Mouse (Mus musculus) spleen, adult 2 months (tissue): Measurements from ENCODE around the gene Gal3st3. TPM values are rescaled to one million over a fixed set of nuclear protein-coding genes. Genes with fewer than 3 reads are reported as not detected.

Experiments
- DNase-seq, 2 experiments: peaks; one replicate each; pipeline versions ENCODE4 v3.0.0 to v3.0.0-alpha.2; 2012 to 2021; ENCODE audit warnings: low spot score in 2 of 2, low read depth in 1 of 2
- H3K27ac ChIP-seq: fragments of 200-500 bp; 2 replicates; pipeline ENCODE4 v1.5.1; 2012; ENCODE audit warnings: low read length, inconsistent platforms; ENCODE audit not compliant: insufficient read depth
- H3K27me3 ChIP-seq: fragments of 200-500 bp; 2 replicates; pipeline ENCODE4 v1.6.1; 2012; ENCODE audit warnings: mild to moderate bottlenecking, moderate library complexity, low read length, inconsistent platforms; ENCODE audit not compliant: control insufficient read depth, insufficient read depth
- H3K36me3 ChIP-seq: fragments of 200-500 bp; 2 replicates; pipeline ENCODE4 v1.6.1; 2012; ENCODE audit warnings: mild to moderate bottlenecking, low read length, inconsistent platforms; ENCODE audit not compliant: control insufficient read depth, insufficient read depth
- H3K4me1 ChIP-seq: fragments of 200-500 bp; 2 replicates; pipeline ENCODE4 v1.6.1; 2011; ENCODE audit warnings: inconsistent platforms; ENCODE audit not compliant: control insufficient read depth, insufficient read depth, insufficient read length
- H3K4me3 ChIP-seq: fragments of 200-500 bp; 2 replicates; pipeline ENCODE4 v1.5.1; 2011; ENCODE audit warnings: mild to moderate bottlenecking, inconsistent platforms; ENCODE audit not compliant: insufficient read depth, insufficient read length; ENCODE audit errors: extremely low read depth
- CTCF ChIP-seq: fragments of 200-500 bp; IDR thresholded peaks from 2 replicates; pipeline ENCODE4 v1.5.1; 2011; ENCODE audit warnings: mild to moderate bottlenecking, inconsistent platforms; ENCODE audit not compliant: insufficient read depth, insufficient read length, insufficient replicate concordance; ENCODE audit errors: extremely low read depth
- POLR2A ChIP-seq: fragments of 200-500 bp; IDR thresholded peaks from 2 replicates; pipeline ENCODE4 v1.6.1; 2011; ENCODE audit warnings: low read depth, low read length, inconsistent platforms
- whole genome bisulfite sequencing: fragments of 180-500 bp; shearing (Covaris S2); methylation state at CpG from one replicate; pipeline ENCODE4 v1.1.7; 2018; 5-methylcytosine and 5-hydroxymethylcytosine counted together
- polyA plus RNA-seq: library from polyadenylated mRNA; depleted of rRNA; stranded (reverse); fragments of >200 nt; gene quantifications from 2 replicates; pipeline ENCODE4 v1.2.3, GENCODE M21; 2012

Gal3st3 gene
- polyA plus RNA-seq, 1 experiment = 0.37 TPM

DNA sequence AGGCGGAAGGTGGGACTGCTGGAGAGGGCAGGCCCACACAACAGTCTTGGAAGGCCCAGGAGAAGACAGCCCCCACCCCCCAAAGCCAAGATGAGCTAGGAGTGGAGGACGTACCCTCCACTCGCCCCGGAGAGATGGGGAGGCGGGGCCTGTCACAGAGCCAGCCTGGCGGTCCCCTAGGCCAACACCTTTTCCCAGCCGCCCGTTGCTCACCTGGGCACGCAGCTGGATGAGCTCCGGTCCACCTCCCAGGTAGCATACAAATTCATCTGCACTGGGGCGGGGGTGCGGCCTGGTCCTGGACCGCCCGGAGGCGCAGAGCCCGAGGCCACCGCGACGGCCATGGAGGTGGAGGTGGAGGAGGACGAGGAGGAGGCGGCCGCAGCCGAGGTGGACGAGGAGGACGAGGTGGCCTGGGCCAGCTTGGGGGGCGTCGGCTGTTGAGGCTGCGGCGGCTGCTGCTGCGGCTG lies 25.8 kb upstream of the Gal3st3 start:
- WGBS = 2% methylated on average over 30 of the region's 30 CpGs

GRCm38 (mm10) chr19:5272801-5273733 lies 25.1 kb upstream of the Gal3st3 start, which contains the start of gene Pacs1:
Pacs1 (minus strand) TSS chr19:5273119.
- DNase-seq = peak; percentile 76 to 92
- TF ChIP-seq POLR2A = peak; percentile 44
- TF ChIP-seq CTCF = no peak
- Histone ChIP-seq H3K36me3 (peaks cover 10% of the 10 kb centered on the region), H3K4me1 (peaks cover 18% of the 10 kb centered on the region; the same call in 1 of the 2 replicates), H3K27me3 (no peaks in the 10 kb centered on the region), H3K27ac (peak within 1 kb of the TSS; percentile 94), H3K4me3 (peak within 1 kb of the TSS; percentile 92)
- WGBS = under 1% methylated on average over 82 of the region's 97 CpGs

More for the DNA sequence above, 25.8 kb upstream of the Gal3st3 start:
- Histone ChIP-seq H3K27me3 (no peaks in the 10 kb centered on the region), H3K27ac (peak overlapping the region; percentile 94), H3K4me3 (peak overlapping the region; percentile 92), H3K36me3 (peaks cover 7% of the 10 kb centered on the region), H3K4me1 (peaks cover 18% of the 10 kb centered on the region; the same call in 1 of the 2 replicates)
- TF ChIP-seq CTCF (no peak), POLR2A (no peak)
- DNase-seq = peak in 1 of 2 experiments; percentile 37

GRCm38 (mm10) chr19:5273916-5274315 lies 24.2 kb upstream of the Gal3st3 start:
- peaks cover 18% of the 10 kb centered on the region; the same call in 1 of the 2 replicates for H3K4me1 ChIP-seq
- peak overlapping the region; percentile 94 for H3K27ac ChIP-seq
- TF ChIP-seq POLR2A = no peak
- no peak for TF ChIP-seq CTCF
- H3K27me3 ChIP-seq = no peaks in the 10 kb centered on the region
- no peak for DNase-seq
- H3K36me3 ChIP-seq = peaks cover 16% of the 10 kb centered on the region
- WGBS = 43% methylated on average over 4 of the region's 4 CpGs
- H3K4me3 ChIP-seq = no peak overlapping the region

- DNase-seq = no peak
- Histone ChIP-seq H3K27ac (peak overlapping the region; percentile 56), H3K4me3 (no peak overlapping the region), H3K27me3 (no peaks in the 10 kb centered on the region), H3K4me1 (peaks cover 18% of the 10 kb centered on the region; the same call in 1 of the 2 replicates), H3K36me3 (peaks cover 24% of the 10 kb centered on the region)
- TF ChIP-seq CTCF = no peak
- TF ChIP-seq POLR2A = no peak
- WGBS = 69% methylated on average over 13 of the region's 13 CpGs
Measured at GRCm38 (mm10) chr19:5274641-5275040, 23.5 kb upstream of the Gal3st3 start.

DNA sequence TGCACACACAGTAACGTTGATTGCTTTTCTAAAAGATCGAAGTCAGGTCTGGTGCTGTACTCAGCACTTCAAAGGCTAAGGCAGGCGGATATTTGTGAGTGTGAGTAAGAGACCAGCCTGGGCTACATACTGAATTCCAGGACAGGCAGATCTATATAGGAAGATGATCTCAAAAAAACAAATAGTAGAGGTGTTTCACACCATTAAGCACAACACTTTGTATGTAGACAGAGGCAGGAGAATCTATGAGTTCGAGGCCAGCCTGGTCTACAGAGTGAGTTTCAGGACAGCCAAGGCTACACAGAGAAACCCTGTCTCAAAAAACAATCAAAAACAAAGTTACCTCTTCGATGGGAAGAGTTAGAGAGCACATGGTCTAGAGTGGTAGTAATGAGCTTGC lies 22.4 kb upstream of the Gal3st3 start:
- TF ChIP-seq CTCF = no peak
- TF ChIP-seq POLR2A = no peak
- peaks cover 28% of the 10 kb centered on the region for H3K36me3 ChIP-seq
- peaks cover 18% of the 10 kb centered on the region; the same call in 1 of the 2 replicates for H3K4me1 ChIP-seq
- no peaks in the 10 kb centered on the region for H3K27me3 ChIP-seq
- no peak overlapping the region for H3K4me3 ChIP-seq
- H3K27ac ChIP-seq = no peak overlapping the region
- 90% methylated on average over 5 of the region's 5 CpGs for WGBS
- DNase-seq = no peak

DNA sequence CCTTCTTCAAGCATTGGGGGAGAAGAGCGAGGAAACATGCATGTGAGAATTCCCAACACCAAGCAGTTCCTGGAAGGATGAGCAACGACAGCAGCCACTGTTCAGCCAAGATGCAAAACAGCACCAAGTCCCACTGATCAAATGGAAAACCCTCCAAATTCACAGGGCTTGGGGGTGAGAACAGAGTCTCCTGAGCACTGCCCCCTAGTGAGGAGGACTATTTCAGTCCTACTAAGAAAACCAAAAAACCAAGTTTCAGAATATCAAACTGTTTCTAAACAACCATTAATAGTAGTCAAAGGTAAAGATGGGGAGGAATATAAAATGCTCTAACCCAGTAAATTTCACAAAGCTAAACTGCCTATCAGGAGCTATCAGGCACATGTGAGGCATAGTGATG lies 21.6 kb upstream of the Gal3st3 start:
- Histone ChIP-seq H3K27me3 (no peaks in the 10 kb centered on the region), H3K4me3 (no peak overlapping the region), H3K36me3 (peaks cover 31% of the 10 kb centered on the region), H3K4me1 (peaks cover 18% of the 10 kb centered on the region; the same call in 1 of the 2 replicates), H3K27ac (no peak overlapping the region)
- 91% methylated on average over 2 of the region's 2 CpGs for WGBS
- no peak for TF ChIP-seq POLR2A
- TF ChIP-seq CTCF = no peak; the same call in 1 of the 2 replicates
- DNase-seq = no peak

DNA sequence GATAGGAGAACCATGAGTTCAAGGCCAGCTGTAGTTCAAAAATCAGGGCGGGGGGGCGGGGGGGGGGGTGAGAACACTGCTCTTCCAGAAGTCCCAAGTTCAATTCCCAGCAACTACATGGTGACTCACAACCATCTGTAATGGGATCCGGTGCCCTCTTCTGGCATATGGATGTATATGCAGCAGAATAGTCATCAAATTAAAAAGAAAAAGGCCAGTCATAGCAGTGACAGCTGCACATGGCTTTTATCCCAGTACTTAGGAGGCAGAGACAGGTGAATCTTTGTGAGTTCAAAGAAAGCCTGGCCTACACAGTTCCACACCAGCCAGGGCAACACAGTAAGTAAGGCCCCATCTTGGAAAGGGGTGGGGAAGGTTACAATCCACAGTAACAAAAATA lies 21.0 kb upstream of the Gal3st3 start:
- DNase-seq = no peak
- H3K27me3 ChIP-seq = no peaks in the 10 kb centered on the region
- WGBS = 89% methylated on average over 3 of the region's 3 CpGs
- no peak for TF ChIP-seq POLR2A
- TF ChIP-seq CTCF = no peak
- H3K4me1 ChIP-seq = peaks cover 15% of the 10 kb centered on the region; the same call in 1 of the 2 replicates
- no peak overlapping the region for H3K27ac ChIP-seq
- peaks cover 31% of the 10 kb centered on the region for H3K36me3 ChIP-seq
- H3K4me3 ChIP-seq = no peak overlapping the region
